Mouse (Mus musculus) neural tube, embryonic 13.5 days (tissue): ENCODE measurements around the gene Cblb. TPM values are rescaled to one million over a fixed set of nuclear protein-coding genes. Genes with fewer than 3 reads are reported as not detected.
A peak's percentile ranks its signal among the peaks of the same experiment; 100 is the strongest.

Experiments
- ATAC-seq: fragments of 200-750 bp; cut with Nextera tagmentation; 2 replicates; pipeline ENCODE4 v1.8.0; 2017; ENCODE audit warnings: low read depth, mild to moderate bottlenecking, moderate TSS enrichment, moderate library complexity
- H3K27ac ChIP-seq: fragments of 300-500 bp; sonication (generic); replicated peaks from 2 replicates; pipeline ENCODE4 v1.5.1; 2015; ENCODE audit warnings: moderate library complexity, mild to moderate bottlenecking, inconsistent platforms
- H3K27me3 ChIP-seq: fragments of 300-500 bp; sonication (generic); 2 replicates; pipeline ENCODE4 v1.6.1; 2015; ENCODE audit warnings: mild to moderate bottlenecking, inconsistent platforms
- H3K36me3 ChIP-seq: fragments of 300-500 bp; sonication (generic); 2 replicates; pipeline ENCODE4 v1.6.1; 2015; ENCODE audit warnings: mild to moderate bottlenecking, inconsistent platforms
- H3K4me1 ChIP-seq: fragments of 300-500 bp; sonication (generic); replicated peaks from 2 replicates; pipeline ENCODE4 v1.6.1; 2015; ENCODE audit warnings: inconsistent platforms
- H3K4me2 ChIP-seq: fragments of 300-500 bp; sonication (generic); 2 replicates; pipeline ENCODE4 v1.6.1; 2015; ENCODE audit warnings: inconsistent platforms, mild to moderate bottlenecking, moderate library complexity
- H3K4me3 ChIP-seq: fragments of 300-500 bp; sonication (generic); 2 replicates; pipeline ENCODE4 v1.5.1; 2015; ENCODE audit warnings: mild to moderate bottlenecking, inconsistent platforms
- H3K9ac ChIP-seq: fragments of 300-500 bp; sonication (generic); 2 replicates; pipeline ENCODE4 v1.6.1; 2015; ENCODE audit warnings: moderate library complexity, mild to moderate bottlenecking, inconsistent platforms
- H3K9me3 ChIP-seq: fragments of 300-500 bp; sonication (generic); 2 replicates; pipeline ENCODE4 v1.6.1; 2016; ENCODE audit warnings: inconsistent platforms
- WGBS: fragments of 180-500 bp; shearing (Covaris S2); methylation state at CpG from one replicate; pipeline ENCODE4 v1.1.7; 2015; 5-methylcytosine and 5-hydroxymethylcytosine counted together
- polyA plus RNA-seq: library from polyadenylated mRNA; unstranded; fragments of >200 nt; fragmentation: Nextera tagmentation; extraction: Ambion mirVana; gene quantifications from 2 replicates; pipeline ENCODE4 v1.2.1, GENCODE M21; 2015

The Cblb gene
- polyA plus RNA-seq, 1 experiment from 2014 or later = 16.8 TPM

DNA sequence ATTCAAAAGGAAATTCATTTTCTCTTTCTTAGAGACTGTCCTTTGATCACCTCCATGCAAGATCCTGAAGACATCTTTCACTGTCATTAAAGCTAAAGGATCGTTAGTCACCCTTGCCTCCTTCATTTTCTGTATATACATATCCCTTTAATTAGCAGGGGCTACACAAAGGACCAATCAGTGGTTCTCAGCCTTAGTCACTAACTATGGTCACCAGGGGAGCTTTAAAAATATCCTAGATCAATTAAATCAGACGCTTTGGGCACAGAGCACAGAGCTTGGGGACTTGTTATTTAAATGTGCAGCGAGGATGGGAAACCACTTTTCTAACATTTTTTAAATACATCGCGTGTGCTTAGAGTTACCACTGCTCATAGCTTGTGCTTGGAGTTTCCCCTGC lies 7.6 kb upstream of the Cblb start:
- WGBS = 34% methylated on average over 5 of the region's 5 CpGs
- Histone ChIP-seq H3K4me3 (no peak overlapping the region), H3K27me3 (no peaks in the 10 kb centered on the region), H3K27ac (no peak overlapping the region), H3K4me2 (no peak overlapping the region), H3K4me1 (no peaks in the 10 kb centered on the region), H3K9ac (no peak overlapping the region), H3K36me3 (no peaks in the 10 kb centered on the region), H3K9me3 (no peaks in the 10 kb centered on the region)
- peak; percentile 53; the same call in 1 of the 2 replicates for ATAC-seq

DNA sequence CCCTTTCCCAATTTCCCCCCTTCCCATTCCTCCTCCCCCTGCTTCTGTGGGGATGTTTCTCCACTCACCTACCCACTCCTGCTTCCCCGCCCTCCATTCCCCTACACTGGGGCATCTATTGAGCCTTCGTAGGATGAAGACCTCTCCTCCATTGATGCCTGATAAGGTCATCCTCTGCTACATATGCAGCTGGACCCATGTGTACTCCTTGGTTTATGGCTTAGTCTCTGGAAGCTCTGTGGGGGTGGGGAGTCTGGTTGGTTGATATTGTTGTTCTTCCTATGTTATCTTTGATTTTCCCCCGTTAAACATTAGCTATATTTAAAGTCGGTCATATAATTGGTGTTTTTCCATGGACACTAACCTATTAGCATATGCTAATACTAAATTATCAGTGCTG lies 3.7 kb upstream of the Cblb start:
- Histone ChIP-seq H3K4me2 (no peak overlapping the region), H3K27ac (no peak overlapping the region), H3K4me1 (peaks cover 8% of the 10 kb centered on the region), H3K9me3 (no peaks in the 10 kb centered on the region), H3K36me3 (no peaks in the 10 kb centered on the region), H3K9ac (no peak overlapping the region), H3K4me3 (no peak overlapping the region), H3K27me3 (no peaks in the 10 kb centered on the region)
- WGBS = 91% methylated on average over 4 of the region's 4 CpGs
- no peak for ATAC-seq

DNA sequence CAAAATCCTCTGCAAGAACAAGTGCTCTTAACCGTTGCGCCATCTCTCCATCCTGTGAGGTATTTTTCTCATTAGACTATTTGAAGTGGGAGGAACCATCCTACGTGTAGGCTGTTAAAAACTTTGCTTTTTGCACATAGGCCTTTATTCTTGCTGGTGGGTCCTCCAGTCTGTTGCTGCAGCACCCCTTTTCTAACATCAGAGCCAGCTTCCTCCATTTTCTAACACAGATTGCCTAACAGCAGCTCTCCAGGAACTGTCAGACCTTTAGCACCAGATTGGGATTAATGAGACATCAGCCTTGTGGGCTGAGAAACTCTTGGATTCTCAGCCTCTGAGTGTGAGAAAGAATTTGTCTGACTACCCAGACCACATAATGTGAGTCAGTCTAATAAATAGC lies 2.0 kb upstream of the Cblb start:
- WGBS = 91% methylated on average over 3 of the region's 3 CpGs
- H3K4me3 ChIP-seq = no peak overlapping the region
- ATAC-seq = no peak
- no peak overlapping the region for H3K4me2 ChIP-seq
- no peaks in the 10 kb centered on the region for H3K9me3 ChIP-seq
- no peaks in the 10 kb centered on the region for H3K27me3 ChIP-seq
- no peak overlapping the region for H3K27ac ChIP-seq
- H3K36me3 ChIP-seq = peaks cover 1% of the 10 kb centered on the region; the same call in 1 of the 2 replicates
- H3K4me1 ChIP-seq = peaks cover 23% of the 10 kb centered on the region
- H3K9ac ChIP-seq = no peak overlapping the region

DNA sequence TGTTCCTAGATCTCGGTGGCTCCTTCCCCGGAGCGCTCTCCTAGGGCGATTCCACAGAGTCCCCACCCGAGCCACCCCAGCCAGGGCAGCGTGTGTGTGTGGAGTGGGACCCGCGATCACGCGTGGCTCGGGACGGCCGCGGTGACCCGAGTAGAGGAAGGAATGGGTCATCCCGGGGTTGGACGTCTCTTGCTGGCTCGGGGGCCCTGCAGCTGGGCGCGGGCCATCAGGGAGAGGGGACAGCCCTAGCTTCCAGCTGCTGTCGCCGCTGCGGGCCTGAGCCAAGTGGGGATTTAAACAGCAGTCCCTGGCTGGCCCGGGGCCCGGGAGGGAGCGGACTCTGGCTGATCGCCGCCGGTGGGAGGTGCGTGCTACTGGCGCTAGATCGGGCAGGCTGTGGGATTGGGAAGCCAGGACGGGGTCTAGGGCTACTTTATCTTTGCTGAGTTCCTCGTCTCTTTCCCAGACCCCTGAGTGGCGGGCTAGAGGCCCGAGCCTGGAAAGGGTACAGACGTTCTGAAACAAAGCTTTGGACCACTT lies 757 bp downstream of the Cblb start:
- no peaks in the 10 kb centered on the region for H3K9me3 ChIP-seq
- H3K27me3 ChIP-seq = no peaks in the 10 kb centered on the region
- H3K36me3 ChIP-seq = peaks cover 14% of the 10 kb centered on the region; the same call in 1 of the 2 replicates
- H3K4me1 ChIP-seq = peaks cover 49% of the 10 kb centered on the region
- 0% methylated on average over 37 of the region's 37 CpGs for WGBS
- peak overlapping the region; percentile 98 for H3K9ac ChIP-seq
- ATAC-seq = peak; percentile 86
- peak overlapping the region; percentile 73 for H3K4me2 ChIP-seq
- peak overlapping the region; percentile 98 for H3K27ac ChIP-seq
- peak overlapping the region; percentile 97 for H3K4me3 ChIP-seq

DNA sequence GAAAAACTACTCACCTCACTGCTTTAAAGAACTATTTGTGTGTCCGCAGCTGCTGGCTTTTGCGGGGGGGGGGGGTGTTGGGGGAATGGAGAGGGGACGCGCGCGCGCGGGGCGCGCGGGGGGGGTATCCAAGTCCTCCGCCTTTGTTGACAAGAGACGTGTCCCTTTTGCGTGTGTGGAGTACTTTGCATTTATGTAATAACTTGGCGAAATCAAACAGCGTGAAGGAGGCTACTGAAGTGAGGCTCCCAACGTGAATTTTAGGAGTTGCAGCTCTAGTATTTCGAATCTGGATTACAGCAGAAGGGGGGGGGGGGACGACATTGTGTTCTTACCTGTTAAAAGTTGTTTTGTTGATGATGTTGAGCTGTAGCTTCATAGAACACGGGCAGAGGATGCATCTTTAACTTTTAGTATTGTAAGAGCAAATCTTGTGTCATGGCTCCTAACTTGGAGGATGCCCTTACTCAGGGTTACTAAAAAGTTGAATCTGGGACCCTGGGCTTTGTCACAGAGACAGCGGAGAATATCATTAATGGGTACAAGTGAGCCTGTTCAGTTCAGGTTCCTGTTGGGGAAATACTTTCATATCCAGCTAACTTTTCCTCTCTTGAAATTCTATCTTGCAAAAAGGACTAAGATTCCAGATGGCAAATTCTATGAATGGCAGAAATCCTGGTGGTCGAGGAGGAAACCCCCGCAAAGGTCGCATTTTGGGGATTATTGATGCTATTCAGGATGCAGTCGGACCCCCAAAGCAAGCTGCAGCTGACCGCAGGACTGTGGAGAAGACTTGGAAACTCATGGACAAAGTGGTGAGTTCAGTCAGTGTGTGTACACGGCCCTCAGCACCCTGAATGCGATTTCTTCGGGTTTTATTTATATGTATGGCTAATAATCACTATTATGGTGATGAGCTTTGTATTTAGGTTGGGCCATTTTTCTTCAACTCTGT lies 1.6 kb downstream of the Cblb start:
- peak overlapping the region; percentile 98 for H3K27ac ChIP-seq
- no peaks in the 10 kb centered on the region for H3K27me3 ChIP-seq
- H3K9ac ChIP-seq = peak overlapping the region; percentile 98
- 13% methylated on average over 29 of the region's 29 CpGs for WGBS
- H3K4me1 ChIP-seq = peaks cover 53% of the 10 kb centered on the region
- H3K9me3 ChIP-seq = no peaks in the 10 kb centered on the region
- peak overlapping the region; percentile 97 for H3K4me3 ChIP-seq
- H3K36me3 ChIP-seq = peaks cover 14% of the 10 kb centered on the region; the same call in 1 of the 2 replicates
- H3K4me2 ChIP-seq = peak overlapping the region; percentile 73
- ATAC-seq = no peak

DNA sequence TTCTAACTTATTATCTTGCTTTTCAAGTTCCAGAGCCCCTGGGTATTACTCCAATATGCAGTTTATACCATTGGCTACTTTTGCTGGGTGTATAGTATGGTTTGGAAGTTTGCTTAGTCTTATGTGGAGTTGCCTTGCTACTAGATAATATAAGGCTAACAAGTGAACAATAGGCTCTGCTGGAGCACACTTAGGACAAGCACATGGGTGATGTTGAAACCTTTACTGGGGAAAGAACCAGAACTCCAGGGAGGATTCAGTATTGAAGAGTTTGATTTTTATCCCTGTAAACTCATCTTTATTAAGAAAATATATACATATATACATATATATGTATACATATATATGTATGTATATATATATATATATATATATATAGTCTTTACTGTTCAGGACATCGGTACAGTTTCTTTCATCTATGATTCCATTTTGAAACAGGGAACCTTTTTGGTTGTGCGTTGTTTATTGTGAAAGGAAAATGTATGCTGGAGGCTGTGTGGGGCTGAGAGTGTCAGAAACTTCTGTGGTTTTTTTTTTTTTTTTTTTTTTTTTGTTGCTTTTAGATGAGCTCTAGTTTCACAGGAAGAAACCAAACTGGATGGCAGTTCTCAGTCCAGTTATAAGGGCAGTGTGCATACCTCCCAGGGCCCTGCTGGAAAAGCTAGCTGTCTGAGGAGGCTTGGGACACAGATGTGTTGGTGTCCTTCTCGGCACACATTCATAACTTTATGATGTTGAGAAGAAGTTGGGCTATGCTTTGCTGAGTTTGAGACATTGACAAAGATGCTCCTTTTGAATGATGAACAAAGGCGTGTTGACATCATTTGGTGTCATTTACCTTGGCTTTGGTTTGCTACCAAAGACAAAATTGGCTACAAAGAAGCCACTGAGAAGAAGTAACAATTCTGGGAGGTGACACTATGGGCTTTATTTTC lies 2.6 kb downstream of the Cblb start:
- no peak overlapping the region for H3K9ac ChIP-seq
- H3K27ac ChIP-seq = no peak overlapping the region
- peak overlapping the region; percentile 73 for H3K4me2 ChIP-seq
- no peaks in the 10 kb centered on the region for H3K9me3 ChIP-seq
- no peaks in the 10 kb centered on the region for H3K27me3 ChIP-seq
- H3K4me1 ChIP-seq = peaks cover 59% of the 10 kb centered on the region
- peak overlapping the region; percentile 97 for H3K4me3 ChIP-seq
- H3K36me3 ChIP-seq = peaks cover 14% of the 10 kb centered on the region; the same call in 1 of the 2 replicates
- 88% methylated on average over 4 of the region's 4 CpGs for WGBS
- no peak for ATAC-seq

DNA sequence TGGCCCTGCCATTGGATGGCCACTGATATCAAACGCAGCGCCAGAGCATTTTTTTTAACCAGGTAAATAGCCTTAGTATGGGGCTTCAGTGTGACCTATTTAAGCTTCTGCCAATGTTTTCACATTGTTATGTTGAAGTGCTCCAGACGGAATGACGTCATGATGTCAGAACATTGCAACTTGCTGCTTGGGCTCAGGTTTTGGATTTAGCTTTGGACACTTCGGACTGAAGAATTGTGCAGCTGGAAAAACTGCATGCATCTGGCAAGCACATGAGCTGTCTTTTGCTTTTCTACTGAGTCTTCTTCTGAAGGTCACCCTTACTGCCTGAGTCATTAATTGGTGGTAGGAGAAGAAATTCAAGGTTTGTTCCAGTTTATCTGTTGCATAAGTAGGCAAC lies 3.3 kb downstream of the Cblb start:
- WGBS = 92% methylated on average over 5 of the region's 5 CpGs
- Histone ChIP-seq H3K4me3 (peak overlapping the region; percentile 97), H3K27me3 (no peaks in the 10 kb centered on the region), H3K36me3 (peaks cover 14% of the 10 kb centered on the region; the same call in 1 of the 2 replicates), H3K9me3 (no peaks in the 10 kb centered on the region), H3K9ac (no peak overlapping the region), H3K27ac (no peak overlapping the region), H3K4me2 (peak overlapping the region; percentile 73), H3K4me1 (peaks cover 59% of the 10 kb centered on the region)
- ATAC-seq = no peak

DNA sequence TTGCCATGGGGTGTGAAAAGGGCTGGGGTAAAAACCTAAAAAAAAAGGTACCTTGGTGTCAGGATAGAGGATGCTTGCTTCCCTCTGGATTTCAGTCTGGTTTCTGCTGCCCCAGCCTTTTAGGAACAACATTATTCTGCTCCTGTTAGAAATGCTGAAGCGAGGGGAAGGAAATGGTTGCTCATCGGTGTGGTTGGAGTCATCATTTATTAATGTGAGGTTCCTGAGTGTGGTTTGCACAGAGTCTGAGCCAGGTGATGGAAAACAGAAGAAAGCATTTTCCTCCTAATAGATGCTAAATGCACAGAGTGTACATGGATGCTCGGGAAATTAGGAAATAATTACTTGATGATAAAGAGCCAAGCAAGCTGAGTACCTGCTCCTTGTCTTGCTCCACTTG lies 5.3 kb downstream of the Cblb start:
- H3K4me1 ChIP-seq = peaks cover 63% of the 10 kb centered on the region
- WGBS = 64% methylated on average over 3 of the region's 3 CpGs
- no peak overlapping the region for H3K27ac ChIP-seq
- H3K9ac ChIP-seq = no peak overlapping the region
- H3K27me3 ChIP-seq = no peaks in the 10 kb centered on the region
- peaks cover 14% of the 10 kb centered on the region for H3K36me3 ChIP-seq
- ATAC-seq = no peak
- peak overlapping the region; percentile 73 for H3K4me2 ChIP-seq
- no peaks in the 10 kb centered on the region for H3K9me3 ChIP-seq
- peak overlapping the region; percentile 11 for H3K4me3 ChIP-seq

DNA sequence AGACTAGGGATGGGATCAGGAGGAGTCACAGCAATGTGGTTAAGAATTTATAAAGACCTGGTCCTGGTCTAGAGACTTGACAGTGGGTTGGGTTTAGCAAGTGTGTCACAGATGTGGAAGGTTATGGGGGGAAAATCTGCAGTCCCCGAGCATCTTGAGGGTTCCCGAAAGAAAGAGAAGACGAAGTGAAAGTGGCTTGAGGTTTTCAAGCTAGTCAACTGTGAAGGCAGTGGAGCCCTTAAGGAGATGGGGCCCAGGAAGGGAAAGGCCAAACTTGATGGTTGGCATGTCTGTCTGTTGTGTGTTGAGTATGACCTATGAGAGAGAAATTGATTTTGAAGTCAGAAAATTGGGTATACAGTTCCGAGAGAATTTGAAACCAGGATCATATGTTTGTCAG lies 7.3 kb downstream of the Cblb start:
- Histone ChIP-seq H3K27me3 (no peaks in the 10 kb centered on the region), H3K4me1 (peaks cover 68% of the 10 kb centered on the region), H3K9ac (no peak overlapping the region), H3K9me3 (no peaks in the 10 kb centered on the region), H3K36me3 (peaks cover 14% of the 10 kb centered on the region), H3K27ac (no peak overlapping the region), H3K4me3 (no peak overlapping the region), H3K4me2 (no peak overlapping the region)
- no peak for ATAC-seq
- WGBS = 90% methylated on average over 4 of the region's 4 CpGs

DNA sequence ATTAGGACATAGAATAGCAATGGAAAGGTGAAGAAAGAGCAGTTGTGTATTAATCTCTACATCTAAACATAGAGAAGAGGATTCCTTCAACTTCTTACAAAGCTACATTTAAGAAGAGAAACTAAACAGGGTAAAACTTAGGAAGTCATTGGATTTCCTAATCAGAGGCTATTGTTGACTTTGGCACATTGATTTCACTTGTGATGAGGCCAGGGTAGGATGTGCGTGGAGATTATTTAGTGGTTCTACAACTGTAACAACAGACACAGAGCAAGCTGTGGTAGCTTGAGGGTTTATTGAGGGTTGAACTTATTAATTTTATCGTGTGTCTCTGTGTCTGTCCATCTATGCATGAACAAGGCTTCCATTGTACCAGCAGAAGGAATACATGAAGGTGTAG lies 7.8 kb downstream of the Cblb start:
- Histone ChIP-seq H3K4me2 (no peak overlapping the region), H3K4me1 (peaks cover 66% of the 10 kb centered on the region), H3K27me3 (no peaks in the 10 kb centered on the region), H3K27ac (no peak overlapping the region), H3K4me3 (no peak overlapping the region), H3K9me3 (no peaks in the 10 kb centered on the region), H3K9ac (no peak overlapping the region), H3K36me3 (peaks cover 14% of the 10 kb centered on the region)
- no peak for ATAC-seq
- 87% methylated on average over 2 of the region's 2 CpGs for WGBS

DNA sequence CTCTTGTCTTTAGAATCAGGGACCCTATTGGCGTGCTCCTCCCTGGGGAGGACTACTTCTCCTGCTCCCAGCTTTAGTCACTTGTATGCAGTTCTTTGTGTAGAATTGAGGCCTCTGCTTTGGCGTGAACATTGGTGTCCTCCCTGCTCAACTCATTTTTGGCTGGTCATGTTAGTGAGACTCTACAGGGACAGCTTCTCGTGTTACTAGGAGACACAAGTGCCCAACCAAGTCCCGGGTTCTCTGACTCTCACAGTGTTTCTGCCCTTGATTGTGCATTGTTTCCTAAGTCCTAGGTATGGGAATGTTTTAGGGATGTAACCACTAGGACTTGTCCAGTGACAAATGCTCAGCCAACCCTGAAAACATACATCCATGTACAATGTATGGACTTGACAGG lies 9.9 kb downstream of the Cblb start:
- no peak overlapping the region for H3K4me2 ChIP-seq
- WGBS = 83% methylated on average over 4 of the region's 4 CpGs
- no peaks in the 10 kb centered on the region for H3K9me3 ChIP-seq
- no peaks in the 10 kb centered on the region; the same call in 1 of the 2 replicates for H3K36me3 ChIP-seq
- H3K27ac ChIP-seq = no peak overlapping the region
- peaks cover 55% of the 10 kb centered on the region for H3K4me1 ChIP-seq
- no peak overlapping the region for H3K4me3 ChIP-seq
- H3K9ac ChIP-seq = no peak overlapping the region
- no peaks in the 10 kb centered on the region for H3K27me3 ChIP-seq
- no peak for ATAC-seq
